Mouse (Mus musculus): ENCODE measurements around the gene Mrps14.

The Mrps14 gene

DNA sequence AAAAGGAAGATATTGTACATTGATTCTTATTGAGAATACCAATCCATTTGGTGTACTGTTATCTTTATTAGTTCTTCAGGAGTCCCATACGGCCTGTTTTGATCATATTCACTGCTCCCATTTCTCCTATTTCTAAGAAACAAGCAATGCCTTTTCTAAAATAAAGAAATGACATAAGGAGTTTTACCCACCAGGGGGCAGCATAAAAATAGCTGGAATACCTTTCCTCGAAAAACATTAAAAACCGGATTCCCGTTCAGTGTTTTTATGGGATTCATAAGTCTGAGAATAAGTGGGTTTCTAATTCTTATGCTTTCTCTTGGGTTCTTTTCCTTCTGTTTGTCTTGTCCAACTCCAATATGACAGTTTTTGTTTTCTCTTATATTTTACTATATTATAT lies 36.0 kb downstream of the Mrps14 start:
- DNase-seq, result peak; percentile 26 to 57

DNA sequence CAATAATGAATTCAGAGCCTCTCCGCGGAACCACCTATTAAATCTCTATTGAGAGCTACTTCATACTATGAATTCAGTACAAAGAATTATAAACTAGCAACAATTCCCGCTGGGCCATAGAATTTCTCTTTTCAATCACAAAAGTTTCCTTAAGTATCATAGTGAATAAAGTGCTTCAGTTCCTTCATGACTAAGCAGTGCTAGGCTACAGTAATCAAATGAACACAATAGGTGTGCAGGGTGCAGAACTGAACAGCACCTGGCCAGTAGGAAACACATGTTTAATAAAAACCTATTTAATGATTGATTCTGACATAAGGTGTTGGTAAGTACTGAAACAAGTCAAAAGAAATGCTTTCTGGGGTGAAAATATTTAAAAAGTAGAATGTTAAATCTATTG lies 37.1 kb downstream of the Mrps14 start:
- no peak for DNase-seq

DNA sequence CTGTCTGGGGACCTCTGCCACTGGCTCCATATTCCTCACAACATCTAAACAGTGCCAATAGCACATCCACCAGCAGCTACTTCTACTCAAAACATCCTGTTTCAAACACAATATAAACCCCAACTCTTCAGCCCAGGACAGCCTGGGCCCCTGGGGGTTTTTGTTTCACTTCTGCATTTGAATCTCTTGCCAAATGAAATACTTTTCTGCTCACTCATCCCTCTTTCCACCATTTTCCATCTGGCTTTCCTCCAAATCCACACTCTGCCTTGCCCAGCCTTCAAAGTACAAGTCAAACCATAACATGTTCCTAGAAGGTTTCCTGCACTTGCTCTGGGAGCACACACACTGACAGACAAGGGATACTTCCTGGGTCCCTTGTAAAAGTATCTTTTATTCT lies 38.9 kb downstream of the Mrps14 start:
- no peak for DNase-seq

DNA sequence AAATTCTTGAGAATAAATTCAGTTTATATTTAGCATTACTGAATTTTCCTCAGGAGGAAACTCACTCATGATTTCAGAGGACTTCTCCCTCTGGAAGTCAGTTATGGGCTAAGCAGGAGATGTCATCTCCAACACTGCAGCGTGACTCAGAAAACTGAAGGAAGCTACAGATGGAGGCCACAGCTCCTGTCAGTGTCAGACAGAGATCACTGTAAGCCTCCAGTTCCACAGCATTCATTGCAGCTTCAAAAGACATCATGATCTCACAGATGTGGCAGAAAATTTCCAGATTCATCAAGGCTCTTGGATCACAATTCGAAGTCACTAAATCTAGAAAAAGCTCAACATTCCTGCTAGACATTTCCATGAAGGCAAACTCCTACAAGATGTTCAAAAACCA lies 43.0 kb downstream of the Mrps14 start:
- no peak for DNase-seq

DNA sequence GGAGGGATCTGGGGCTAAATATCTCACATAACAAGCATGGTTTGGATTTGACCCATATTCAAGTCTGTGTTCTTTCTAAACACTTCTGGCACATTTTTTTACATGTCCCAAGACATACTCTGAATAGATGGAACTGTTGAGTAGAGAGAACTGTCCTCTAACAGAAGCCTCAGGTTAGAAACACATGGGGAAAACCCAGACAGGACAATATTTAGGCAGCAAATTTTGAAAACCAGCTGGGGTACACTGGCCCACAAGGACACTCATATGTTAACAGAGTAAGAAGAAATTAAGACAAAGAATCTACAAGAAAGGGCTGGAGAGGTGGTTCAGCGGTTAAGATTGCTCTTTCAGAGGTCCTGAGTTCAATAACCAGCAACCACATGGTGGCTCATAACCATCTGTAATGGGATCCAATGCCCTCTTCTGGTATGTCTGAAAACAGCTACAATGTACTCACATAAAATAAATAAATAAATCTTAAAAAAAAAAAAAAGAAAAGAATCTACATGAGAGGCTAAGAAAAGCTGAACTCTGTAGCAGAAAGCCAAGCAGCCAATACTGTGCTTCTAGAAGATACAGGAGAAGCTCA lies 43.9 kb downstream of the Mrps14 start:
- no peak for DNase-seq

DNA sequence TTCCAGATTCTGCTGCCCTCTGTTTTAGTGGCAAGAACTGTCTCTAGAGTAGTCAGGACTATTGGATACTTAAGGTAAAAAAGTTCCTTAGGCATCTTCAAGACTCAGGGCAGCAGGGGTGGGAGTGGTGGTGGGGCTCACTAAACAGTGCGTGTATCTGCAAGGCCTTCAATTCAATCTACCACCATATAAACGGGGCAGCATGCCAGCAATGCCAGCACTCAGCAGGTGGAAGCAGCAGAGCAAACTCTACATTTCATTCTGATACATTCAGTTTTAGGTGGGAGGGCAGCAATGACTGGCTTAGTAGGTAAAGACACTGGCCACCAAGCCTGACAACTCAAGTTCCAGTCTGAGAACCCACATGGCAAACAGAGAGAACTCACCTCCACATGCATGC lies 45.1 kb downstream of the Mrps14 start:
- no peak for DNase-seq

DNA sequence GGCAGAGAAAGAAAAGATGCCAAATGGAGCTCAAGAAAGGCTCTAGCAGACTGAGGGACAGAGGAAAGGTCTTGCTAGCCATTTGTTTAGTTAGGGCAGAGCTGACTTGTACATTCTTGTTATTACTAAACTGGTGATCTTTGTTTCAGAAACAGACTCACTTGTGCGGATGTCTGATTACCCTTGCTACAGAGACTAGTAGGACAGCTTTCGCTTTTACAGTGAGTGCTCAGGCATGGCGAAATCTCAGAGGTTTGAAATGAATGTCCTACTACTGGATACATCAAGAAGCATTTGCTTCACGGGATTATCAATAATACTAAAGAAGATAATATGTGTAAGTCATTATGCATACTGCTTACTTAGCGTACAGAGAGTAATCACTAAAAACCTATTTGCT lies 49.7 kb downstream of the Mrps14 start:
- no peak for DNase-seq

DNA sequence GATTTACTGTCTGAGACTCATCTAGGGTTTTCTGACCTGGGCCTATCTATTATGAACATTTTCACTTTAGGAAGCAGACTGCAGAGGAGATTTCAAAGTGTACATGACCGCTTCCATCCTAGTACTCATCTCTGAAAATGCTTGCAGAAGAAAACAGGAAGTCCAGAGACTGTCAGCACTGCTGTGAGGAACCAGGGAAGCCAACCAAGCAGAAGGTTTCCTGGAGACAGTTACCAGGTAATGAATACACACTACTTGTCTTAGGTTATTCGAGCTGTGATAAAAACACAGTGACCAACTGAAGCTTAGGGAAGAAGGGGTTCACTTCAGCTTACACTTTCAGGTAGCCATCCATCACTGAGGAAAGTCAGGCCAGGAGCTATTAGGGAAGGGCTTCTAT lies 50.9 kb downstream of the Mrps14 start:
- no peak for DNase-seq

DNA sequence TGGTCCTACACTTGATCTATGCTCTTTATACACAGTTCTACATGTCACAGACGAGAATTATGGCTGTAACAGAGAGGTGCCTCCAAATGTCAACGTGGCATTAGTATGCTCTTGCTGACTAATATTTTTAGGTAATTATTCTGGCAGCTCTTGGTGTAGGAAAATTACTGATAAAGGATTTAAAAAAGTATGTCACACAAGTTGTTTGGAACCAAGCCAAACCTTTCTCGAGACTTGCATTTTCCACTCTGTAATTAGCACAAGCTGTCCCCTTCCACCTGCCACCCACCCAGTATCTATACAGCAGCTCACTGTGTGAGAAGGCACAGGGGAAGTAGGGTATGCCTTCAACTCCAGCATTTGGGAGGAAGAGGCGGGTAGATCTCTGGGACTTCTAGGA lies 51.8 kb downstream of the Mrps14 start:
- DNase-seq, result no peak

DNA sequence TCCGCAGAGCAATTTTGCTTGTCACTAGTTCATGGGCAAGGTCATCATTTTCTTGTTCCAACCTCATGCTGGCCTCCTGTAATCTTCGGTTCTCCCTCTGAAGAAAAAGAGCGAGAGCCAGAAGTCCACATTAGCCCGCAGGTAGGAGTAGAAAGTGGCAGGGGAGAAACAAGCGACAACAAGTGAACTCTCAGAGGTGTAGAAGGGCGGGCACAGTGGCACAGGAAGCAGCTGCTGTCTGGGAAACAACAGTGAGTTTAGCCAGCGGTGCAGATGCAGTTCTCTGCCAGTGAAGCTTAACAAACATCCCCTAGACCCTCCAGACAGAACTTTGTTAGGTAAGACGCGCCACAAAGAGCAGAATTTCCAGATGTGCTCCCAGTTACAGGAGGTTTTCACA lies 52.5 kb downstream of the Mrps14 start:
- DNase-seq, result no peak

DNA sequence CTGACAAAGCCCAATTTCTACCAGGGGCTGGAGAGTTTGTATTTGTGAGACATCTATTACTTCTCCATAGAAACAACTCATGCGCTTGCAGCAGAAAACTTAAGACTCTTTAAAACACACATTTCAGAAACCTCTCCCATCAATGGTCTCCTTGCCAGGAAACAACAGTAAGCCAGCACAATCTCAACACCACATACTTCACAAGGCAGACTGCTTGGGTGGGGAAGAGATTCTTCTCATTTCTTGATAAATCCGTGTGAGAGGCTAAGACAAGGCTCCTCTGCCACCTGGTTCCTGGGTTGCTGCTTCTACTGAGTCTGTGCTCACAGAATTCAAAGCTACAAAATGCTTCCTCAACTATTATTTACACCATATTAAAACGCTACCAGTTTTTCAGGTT lies 54.8 kb downstream of the Mrps14 start:
- no peak for DNase-seq

DNA sequence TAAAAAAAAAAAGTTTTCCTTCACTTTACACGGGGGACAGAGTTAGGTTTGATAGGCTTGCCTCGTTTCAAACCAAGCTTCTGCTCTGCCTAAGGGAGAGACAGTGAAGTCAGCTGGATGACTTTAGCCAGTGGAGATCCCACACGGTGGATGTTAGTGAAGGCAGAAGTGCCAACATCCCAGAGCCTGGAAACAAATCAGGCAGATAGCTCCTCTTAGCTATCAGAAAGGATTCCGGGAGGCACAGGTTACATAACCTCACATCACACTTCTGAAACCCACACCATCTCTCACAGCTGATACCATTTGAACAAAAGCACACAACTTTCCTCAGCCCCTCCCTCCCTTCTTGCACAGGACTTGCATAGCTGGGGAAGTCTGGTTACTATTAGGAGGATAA lies 55.8 kb downstream of the Mrps14 start:
- DNase-seq, result no peak

DNA sequence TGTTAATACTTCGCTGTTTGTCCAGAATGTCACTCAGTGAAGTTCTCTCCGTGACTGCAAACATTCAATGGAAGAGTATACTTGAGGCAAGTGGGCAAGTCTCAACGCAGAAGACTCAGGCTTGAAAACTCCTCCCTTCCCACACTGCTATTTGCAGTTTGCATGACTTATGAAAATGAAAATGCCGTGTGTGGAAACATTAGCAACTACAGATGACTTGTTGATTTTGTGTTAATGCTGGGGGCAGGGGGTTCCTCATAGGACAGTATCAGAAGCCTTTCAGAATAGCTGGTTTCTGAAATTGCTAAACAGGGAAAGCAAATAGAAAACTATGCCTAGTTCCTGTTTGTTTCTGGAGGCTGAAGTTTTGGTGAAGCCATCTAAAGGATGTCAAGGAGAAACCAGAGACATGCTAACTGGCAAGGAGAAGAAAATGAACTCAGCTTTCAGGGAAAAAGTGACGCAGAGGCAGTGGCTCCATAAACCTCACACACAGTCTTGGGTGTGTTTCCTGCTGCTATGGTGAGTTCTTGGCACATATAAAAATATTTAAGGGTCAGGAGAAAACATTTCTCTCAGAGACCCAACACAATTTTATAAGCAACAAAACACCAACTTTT lies 56.5 kb downstream of the Mrps14 start:
- DNase-seq, result no peak

Data from cerebellum, adult 18-20 months (tissue).